Mouse (Mus musculus): ENCODE measurements around the gene Tomm70a.

Tomm70a gene

DNA sequence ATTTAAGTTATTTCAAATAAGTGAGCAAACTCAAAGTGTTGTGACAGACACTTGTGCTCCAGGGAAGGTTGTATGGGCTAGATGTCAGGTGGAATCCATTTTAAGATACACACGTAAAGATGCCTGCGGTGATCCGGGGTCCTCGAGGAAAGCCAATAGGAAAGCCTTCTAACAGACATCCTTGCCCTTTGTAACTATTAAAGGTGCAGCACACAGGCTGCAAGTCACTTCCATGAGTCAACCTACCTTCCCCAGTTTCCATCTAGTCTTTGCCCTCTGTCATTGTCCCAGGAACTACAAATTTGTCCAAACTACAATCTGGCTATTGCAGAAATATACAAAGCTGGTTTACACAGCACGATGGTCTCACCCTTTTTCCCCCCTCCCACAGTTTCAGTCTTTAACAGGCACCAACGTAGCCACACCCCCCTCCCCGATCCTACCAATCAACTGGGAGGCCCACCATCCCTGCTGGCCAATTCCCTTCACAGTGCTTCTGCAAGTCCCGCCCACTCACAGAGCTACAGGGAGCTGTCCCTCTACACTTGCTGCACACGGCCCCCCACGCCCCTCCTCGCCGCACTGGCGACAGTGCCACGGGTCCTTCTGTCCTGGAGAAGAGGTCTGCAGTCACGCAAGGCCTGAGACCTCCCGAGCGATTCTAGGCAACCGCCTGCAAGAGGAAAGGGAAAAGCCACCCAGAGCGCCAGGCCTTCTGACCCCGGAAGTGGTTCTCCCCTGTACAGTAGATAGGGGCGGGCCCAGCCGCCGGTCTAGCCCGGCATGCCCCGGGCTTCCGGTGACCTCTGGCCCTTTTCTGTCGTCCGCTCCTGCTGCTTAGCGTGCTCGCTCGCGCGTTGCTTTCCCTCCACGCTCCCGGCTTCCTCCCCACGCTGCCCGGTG is at the start of gene Tomm70a:
Gene Tomm70a, plus strand, starts transcription at position 791 of the 903 bp plus-strand sequence.
- DNase-seq (ENCODE audit: low read depth, low spot score): peak; percentile 99

DNA sequence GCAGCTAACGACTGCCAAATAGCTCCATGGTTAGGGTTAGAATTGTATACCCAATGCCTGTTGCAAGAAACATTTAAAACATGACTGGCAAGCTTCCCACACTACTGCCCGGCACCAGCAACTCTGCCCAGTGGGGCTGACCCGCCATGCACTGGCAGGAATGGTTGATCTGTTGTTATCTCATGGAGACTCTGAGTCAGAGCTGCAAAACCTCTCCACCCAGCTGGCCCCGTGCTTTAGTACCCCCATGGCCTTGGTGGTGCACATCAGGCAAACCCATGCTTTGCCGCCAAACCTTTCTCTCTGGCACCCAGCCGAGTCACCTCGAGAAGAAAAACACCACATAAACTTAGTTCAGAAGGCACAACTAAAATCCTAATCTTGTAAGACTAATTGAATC is 45.5 kb upstream of the Tomm70a start:
- no peak for DNase-seq (ENCODE audit: low read depth, low spot score)

DNA sequence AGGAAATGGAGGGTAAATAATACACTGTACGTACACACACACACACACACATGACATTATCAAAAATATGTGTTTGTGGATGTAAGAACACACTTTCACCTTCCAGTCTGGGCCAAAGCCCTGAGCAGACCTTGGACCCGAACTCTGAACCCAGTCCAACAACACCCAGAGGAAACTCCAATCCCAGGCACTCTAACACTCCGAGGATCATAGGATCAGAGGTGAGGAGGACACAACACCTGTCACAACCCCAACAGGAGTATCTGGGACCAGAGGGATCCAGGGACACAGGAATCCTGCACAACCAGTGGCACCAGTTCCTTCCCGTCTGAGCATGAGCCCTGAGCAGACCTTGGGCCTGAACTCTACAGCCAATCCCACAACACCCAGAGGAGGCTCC is 41.9 kb upstream of the Tomm70a start:
- DNase-seq (ENCODE audit: low read depth, low spot score): no peak

DNA sequence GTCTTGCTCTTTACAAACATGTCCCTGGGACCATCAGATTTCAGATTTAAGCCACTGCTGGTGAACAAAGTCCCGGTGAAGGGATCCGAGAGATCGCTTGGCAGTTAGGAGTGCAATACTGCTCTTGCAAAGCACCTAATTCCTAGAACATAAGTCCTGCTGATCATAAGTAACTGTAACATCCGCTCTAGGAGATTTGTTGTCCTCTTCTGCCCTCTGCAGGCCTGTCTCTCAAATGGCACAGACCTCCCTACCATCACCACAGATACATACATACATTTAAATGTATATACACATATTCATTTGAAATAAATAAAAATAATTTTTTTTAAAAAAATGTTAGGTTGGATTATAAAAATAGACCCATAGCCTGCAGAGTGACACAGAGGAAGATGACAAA is 29.0 kb upstream of the Tomm70a start:
- DNase-seq (ENCODE audit: low read depth, low spot score): peak; percentile 60

DNA sequence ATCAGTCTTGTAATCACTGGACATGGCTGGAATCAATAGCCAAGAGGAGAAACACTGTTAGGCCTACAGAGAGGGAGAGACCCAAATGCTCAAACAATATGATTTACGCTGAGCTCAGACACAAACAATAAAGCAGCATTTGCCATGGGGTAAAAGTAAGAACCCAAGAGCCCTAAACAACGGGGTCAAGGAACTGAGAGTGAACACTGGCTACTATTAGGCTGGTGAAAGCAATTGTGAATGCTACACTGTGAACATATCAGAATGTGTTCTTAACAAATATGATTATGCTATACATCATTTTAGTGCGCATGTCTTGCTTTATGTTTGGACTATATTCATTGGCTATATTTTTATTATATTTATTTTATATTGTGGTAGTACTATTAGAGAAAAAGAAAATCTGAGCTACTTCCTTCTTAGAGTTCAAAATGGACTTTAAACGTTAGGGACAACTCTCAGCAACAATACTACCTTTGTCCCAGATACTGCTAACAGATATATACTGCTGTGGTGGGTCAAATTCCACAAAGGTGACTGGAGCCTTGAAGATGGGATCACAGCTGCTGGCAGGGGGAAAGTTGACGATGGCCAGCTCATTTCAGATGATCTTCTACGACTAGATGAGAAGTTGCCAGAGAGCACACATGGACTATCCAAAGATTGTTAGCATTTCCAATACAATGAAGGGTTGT is 28.4 kb upstream of the Tomm70a start:
- DNase-seq (ENCODE audit: low read depth, low spot score): no peak

DNA sequence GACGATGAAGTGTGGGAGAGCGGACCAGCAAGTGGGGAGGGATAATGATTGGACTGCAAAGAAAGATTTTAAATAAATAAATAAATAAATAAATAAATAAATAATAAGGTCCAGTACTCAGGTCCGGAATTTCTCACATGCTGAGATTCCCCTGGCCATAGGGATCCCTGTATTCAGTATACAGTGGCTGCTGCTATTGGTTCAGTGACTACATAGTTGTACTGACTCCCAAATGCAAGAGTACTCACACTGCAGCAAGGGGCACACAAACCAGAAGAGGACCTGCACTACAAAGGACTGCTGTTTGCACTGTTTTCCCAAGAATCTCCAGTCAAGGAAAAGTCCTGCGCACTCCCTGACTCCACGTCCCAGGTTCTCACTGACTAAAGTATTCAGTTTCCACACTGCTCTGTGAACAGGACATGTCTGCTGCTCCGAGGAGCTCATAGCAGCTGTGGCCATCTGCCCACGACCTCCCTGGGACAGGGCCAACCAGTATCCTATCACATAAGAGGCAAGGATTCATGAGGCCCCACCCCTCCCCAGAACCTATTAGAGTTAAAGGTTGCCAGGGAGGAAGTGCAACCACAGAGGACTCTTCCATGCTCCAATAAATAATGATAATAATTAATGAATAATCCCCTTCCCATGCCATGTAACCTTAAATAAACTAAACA is 22.9 kb upstream of the Tomm70a start:
- DNase-seq (ENCODE audit: low read depth, low spot score): no peak

DNA sequence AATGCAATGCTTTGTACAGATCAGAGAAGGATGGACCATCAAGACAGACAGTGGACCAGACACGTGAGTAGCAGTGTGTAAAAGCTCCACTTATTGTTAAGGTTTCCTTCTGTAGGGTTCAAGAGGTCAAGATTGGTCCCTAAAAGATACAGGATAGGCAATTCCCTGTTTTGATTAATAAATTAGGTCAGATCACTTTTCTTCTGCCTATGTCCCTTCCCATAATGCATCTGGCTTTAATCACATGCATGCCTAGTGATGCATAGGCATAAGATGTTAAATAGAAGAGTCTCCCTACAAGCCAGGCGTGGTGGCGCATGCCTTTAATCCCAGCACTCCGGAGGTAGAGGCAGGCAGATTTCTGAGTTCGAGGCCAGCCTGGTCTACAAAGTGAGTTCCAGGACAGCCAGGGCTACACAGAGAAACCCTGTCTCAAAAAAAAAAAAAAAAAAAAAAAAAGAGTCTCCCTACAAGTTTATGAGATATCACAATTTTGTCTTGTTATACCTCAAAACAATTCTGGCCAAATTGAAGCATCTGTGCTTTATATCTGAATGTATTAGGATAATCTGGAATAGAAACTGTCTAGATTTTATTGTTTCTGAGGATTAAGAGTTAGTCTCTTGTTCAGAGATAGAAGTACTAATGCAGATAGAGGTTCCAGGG is 21.8 kb upstream of the Tomm70a start:
- DNase-seq (ENCODE audit: low read depth, low spot score): peak; percentile 13

DNA sequence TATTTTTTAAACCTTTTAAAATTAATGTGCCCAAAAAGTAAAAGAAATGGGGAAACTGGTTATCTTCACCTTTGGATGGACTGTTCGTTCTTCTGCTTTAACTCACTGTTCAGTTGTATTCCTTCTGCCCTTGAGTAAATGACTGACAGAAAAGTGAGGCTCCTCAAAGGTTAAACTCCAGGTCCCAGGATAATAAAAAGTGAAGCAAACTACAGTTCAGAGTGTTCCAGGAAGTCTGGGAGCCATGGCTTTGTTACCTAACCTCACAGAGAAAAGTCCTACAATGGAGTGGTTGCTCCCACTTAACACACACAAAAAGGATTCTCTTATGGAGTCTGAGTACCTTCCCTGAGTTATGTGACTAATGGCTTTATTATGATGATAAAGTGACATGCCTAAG is 20.3 kb upstream of the Tomm70a start:
- no peak for DNase-seq (ENCODE audit: low read depth, low spot score)

DNA sequence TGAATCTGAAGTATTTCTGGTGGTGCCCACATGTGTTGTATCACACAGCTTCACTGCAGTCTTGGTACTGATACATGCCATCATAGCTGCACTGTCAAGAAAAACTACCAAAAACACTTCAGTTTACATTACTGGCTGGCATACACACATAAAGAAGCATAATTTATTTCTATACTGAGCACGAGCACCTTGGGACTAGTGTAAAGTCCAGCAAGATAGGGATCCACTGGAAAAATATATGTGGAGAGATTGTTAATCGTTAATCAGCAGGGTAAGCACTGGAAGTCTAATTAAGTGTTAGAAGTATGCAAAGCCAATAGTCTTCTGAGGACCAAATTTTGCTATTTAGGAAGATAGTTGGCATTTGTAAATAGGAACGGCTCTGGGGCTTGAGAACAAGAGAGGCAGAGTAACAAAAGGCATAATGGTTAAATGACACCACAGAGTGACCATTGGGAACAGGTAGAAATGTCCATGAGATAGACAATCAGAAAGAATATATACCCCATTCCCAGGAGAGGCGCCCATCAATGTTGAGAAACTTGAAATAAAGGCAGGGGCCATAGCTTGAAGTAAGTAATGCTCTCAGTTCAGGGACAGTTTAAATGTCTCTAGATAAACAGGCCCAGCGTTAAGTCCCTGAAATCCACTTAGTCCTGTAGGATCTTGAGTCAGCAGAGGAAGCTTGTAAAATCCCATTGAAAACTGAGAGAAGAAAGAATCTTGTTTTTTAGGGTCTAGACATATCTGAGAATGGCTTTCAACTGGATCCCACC is 15.1 kb upstream of the Tomm70a start:
- DNase-seq (ENCODE audit: low read depth, low spot score): no peak

DNA sequence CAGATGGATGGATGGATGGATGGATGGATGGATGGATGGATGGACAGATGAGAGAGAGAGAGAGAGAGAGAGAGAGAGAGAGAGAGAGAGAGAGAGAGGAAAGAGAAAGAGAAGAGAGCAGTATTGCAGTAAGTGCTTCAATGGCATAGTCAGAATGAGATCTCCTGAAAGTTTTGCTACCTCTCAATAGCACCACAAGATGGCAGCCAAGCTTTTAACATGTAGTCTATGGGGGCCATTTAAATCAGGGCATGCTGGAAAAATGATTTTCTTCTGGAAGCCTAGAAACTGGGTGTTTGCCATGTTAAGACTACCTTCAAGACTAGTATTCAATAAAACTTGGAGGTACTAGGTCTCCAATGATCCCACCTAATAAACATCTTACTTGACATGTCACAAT is 5.4 kb upstream of the Tomm70a start:
- DNase-seq (ENCODE audit: low read depth, low spot score): peak; percentile 49

DNA sequence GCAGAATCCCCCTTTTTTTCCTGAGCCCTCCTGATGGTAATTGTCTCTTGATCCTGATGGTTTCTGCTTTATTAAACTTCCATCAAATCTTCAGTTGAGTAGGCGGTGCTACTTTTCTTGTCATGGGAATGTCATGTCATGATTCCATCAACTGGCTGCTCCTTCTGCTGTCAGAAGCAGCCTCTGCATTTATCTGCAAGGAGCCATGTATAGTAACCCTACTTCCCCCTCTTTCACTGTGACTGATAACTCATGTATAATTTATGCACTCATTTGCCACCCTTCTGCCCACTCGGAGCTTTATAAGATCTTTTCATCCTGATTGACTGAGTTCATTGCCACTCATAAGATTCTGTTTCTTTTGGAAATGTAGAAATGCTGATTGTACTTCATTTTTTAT is 3.9 kb upstream of the Tomm70a start:
- no peak for DNase-seq (ENCODE audit: low read depth, low spot score)

DNA sequence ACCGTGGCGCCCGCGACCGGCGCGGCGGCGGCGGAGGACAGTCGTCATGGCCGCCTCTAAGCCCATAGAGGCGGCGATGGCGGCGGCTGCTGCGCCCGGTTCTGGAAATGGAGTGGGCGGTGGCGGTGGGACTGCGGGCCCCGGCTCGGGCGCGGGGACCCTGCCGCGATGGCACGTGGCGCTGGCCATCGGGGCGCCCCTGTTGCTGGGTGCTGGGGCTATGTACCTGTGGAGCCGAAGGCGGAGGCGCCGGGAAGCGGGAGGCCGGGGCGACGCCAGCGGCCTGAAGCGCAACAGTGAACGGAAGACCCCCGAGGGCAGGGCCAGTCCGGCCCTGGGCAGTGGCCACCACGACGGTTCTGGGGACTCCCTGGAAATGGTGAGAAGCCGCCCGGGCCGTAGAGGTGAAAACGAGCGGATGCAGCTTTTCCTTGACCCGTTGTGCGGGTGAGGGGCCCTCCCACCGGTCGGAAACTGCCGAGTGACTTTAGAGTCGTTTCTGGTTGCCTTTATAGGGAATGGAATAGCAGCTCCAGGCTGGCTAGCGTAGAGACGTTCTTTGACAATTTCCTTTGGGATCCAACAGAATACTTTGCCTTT is 413 bp downstream of the Tomm70a start:
- peak; percentile 46 for DNase-seq (ENCODE audit: low read depth, low spot score)

DNA sequence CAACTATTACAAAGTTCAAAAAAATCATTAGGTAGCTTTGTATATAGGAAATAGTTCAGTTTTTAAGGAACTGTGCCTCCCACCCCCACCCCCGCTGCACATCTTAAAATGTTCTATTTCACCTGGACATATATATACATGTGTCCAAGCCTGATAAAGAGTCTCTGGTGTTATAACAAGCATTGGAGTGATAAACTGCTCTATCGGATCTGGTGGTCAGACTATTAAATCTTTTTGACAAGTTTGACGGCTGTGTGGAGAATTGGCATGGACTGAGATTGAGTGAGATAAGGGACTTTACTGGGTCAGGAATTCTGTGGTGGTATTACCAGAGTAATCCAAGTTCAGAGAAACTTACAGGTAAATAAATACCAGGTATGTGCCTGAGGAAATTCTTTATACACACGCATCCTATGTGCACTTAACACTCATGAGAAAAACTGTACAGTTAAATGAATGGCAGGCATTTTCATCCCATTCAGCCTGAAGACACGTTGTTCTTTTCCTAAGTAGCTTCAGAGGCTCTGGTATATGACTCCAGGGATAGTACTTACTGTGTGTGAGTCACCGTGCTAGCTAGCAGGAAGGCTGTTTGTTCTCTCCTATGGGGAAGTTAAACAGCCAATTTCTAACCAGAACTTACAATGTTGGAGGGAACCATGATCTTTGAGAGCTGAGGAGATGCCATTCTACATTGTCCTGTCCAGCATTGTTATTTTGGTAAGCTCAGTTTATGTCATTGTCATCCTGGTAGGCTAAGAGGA is 1.4 kb downstream of the Tomm70a start:
- no peak for DNase-seq (ENCODE audit: low read depth, low spot score)

DNA sequence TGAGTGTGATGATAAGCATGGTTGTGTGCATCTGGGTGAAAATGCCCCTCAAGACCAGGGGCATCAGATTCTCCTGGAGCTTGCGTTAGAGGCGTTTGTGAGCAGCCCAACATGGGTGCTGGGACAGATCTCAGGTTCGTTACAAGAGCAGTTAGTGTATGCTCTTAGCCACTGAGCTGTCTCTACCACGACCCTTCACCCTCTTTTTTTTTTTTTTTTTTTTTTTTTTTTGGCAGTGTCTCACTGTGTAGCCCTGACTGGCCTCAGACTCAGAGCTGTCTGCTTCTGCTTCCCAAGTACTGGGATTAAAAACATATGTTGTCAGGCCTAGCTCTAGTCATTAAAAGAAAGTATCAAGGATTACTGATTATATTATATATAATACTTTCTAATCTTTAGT is 4.8 kb downstream of the Tomm70a start:
- DNase-seq (ENCODE audit: low read depth, low spot score): no peak

DNA sequence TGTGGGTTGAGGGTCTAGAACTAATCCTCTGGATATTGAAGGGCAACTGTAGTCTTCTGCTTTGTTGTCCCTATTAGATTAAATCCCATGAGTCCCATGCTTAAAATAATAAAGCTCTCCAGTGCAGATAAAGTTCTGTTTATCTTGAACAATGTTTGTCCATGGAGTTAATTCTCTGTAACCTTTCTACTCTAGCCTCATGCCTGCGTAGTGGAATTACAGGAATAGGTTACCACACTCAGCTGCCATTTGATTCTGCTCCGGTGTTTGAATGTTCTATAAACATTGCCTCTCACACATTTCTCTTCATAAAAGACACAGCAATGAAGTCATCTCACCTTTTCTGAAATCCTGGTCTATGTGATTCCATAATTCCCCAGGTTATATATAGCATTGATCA is 6.3 kb downstream of the Tomm70a start:
- DNase-seq (ENCODE audit: low read depth, low spot score): no peak

DNA sequence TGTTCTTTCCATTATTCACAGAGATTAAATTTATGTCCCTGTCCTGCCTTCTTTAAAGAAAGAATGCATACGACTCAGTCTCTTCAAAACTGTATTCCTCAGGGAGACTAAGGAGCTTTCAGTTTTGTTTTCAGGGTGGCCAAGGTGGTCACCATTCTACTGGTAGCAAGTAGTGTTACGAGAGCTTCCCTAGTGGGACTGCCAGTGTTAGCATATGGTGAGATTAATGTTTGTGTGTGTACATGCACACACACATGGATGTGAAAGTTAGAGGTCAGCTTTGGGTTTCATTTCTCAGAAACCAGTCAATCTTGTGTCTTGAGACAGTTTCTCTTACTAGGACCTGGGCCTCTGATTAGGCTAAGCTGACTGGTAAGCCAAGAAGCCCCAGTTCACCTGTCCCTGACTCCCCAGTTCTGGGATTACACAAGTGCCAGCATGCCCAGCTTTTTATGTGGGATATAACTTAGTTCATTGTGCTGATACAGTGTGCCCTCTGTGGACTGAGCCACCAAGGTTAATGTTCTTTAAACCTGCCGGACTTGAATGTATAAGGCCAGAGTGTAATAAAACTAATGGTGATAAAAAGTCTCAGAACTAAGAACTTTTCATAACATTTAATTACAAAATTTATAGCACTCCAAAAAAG is 9.4 kb downstream of the Tomm70a start:
- DNase-seq (ENCODE audit: low read depth, low spot score): no peak

DNA sequence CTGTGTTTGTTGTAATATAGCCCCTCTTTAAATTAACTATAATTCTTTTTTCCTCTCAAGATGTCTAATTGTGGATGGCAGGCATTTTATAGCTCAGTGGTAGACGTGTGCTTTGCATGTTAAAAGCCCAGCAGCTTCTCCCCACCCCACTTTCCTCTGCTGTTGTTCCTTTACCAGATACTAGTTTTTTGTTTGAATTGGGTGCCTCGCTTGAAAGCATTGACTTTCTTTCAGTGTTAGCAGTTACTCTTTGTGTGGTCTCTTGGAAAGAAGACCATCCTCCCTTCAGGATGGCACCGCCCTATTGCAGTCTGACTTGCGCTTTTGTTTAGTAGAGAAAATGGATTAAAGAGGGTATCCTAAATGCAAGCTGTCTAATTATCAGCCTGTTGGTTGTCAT is 10.0 kb downstream of the Tomm70a start:
- peak; percentile 67 for DNase-seq (ENCODE audit: low read depth, low spot score)

DNA sequence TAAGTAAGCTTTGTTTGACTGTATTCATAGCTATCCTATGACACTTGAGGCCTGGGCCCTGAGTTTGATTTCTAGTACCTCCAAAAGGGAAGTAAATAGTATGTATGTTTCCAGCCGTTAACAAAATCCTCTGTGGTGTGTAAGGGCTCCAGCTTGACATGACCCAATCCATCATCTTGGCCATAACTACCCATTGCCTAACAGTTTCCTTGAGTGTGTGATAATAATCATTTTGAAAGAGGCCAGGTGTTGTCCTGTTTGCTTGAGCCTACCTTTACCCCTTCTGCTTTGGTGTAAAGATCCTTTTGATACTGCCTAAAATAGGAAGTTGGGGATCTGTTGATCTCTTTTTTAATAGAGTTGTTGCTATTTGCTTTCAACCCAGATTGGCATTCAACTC is 10.8 kb downstream of the Tomm70a start:
- DNase-seq (ENCODE audit: low read depth, low spot score): no peak

DNA sequence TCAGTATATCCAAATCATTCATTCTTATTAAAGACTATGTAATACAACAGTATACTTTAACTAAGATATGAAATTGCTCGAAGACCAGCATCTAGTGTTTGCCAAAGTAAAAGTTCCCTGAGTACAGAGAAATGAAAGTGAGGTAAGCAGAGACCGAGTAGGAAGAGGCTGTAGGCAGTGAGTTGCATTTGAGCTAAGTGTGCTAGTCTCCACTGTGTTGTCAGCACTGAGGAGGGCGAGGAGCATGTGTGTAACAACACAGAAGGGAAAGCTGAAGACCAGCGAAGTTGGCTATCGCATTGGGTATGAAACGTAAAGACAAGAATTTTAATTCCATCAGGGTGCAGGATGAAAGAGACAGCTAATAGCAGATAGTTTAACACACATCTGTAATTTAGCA is 12.1 kb downstream of the Tomm70a start:
- no peak for DNase-seq (ENCODE audit: low read depth, low spot score)

DNA sequence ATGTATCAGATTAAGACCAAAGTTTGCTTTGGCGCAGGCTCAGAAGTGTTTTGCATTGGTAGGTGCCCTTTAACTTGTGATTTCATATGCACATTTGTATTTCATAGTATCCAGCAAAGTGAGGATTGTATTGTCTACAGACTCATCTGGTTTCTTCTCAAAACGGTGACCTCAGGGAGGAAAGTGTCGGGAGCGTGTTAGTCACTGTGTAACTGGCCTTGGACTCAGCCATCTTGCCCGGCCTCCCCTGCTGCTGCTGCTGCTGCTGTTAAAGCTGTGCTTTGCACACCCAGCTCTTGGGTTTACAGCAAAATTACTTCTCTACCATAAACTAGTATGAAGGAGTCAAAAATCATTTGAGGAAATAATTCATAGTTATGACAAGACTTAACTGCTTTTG is 23.2 kb downstream of the Tomm70a start:
- DNase-seq (ENCODE audit: low read depth, low spot score): no peak
